Mouse (Mus musculus): ENCODE measurements around the gene Smox.

Gene Smox

GRCm38 (mm10) chr2:131550906-131551305 lies 59.6 kb downstream of the Smox start:
- in situ Hi-C loops (cut with MseI, MboI), result loop anchor here (10.0 to 25.0 kb wide), 2 partner anchors 386 to 394 kb away; no protein-coding TSS in a partner anchor

DNA sequence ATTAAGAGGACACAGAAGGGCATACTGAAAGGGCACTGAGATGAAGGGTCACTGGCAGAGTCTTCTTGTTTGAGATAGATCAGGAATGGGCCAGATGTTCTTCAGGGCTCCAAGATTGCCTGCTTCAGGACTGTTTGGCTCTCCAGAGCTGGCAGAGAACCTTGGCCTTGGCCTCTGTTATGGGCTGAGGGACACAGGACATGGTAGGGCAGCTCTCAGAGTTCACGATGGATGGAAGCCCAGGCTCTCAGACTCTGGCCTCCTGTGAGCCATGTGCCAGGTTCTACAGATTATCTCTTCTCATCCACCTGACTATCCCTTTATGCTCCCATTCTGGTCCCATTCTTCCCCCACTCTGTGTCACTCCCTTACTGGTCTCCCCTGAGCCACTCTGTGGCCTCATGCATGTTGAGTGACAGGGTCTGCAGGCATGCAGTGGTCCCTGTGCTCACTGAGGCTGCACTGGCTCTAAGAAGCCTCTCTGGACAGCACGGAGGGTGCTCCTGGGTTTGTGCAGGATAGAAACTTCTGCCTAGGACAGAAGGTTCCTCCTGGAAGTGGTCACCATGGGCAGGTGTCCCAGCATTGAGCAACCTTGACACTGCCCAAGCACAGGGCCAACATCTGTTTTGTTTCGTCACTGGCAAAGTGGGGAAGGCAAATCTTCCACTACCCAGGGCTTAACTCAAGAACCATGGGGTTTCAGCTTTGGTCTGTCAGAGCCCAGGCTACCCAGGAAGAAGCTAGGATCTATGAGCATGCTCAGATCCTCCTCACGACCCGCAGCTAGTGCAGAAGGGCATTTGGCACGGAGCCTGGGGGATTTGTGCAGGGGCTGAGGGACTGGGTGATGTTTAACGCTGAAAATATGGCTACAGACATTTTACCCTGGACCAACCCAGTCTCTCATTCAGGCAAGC lies 60.7 kb downstream of the Smox start:
- in situ Hi-C loops (cut with MseI, MboI), result loop anchor here (10.0 to 25.0 kb wide), 2 partner anchors 385 to 393 kb away; no protein-coding TSS in a partner anchor

- in situ Hi-C loops (cut with MseI, MboI), result loop anchor here (10.0 to 25.0 kb wide), 2 partner anchors 384 to 392 kb away; no protein-coding TSS in a partner anchor
These were observed 61.6 kb downstream of the Smox start for GRCm38 (mm10) chr2:131552736-131553400.

DNA sequence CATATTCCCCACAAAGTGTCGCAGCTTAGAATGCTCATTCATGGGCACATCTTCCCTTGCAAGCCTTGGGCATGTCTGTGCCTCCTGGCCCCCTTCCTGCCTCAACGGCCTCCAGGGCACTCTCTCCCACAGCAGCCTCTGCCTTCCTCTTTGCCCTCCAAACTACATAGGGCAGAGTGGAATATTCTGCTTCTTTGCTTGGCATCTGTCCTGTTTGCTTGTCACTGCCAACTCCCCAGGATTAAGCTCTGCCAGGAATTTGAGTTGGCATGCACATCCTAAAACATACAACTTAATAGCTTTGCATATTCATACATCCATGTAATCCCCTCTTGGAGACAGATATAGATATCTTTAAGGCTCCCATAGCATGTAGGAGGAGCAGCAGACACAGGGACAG lies 66.6 kb downstream of the Smox start:
- in situ Hi-C loops (cut with MseI, MboI), result loop anchor here (10.0 to 25.0 kb wide), 2 partner anchors 379 to 387 kb away; no protein-coding TSS in a partner anchor

- in situ Hi-C loops (cut with MseI, MboI), result loop anchor here in 1 of 2 experiments (5.0 to 25.0 kb wide), 2 partner anchors 252 to 377 kb away; no protein-coding TSS in a partner anchor
These were observed 69.1 kb downstream of the Smox start for GRCm38 (mm10) chr2:131560205-131560919.

DNA sequence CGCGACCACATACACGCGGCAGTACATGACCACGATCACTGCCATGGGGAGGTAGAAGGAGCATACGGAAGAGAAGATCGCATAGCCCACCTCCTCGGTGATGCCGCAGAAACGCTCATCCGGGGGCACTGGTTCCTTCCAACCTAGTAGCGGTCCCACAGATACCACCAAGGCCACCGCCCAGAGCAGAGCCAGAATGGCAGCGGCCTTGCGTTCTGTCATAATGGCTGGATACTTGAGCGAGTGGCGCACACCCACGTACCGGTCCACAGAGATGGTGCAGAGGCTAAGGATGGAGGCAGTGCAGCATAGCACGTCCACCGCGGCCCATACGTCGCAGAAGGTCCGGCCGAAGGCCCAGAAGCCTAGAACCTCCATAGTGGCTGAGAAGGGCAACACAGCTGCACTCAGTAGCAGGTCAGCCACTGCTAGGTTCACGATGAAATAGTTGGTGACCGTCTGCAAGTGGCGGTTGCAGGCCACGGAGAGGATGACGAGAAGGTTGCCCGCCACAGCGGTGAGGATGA lies 70.1 kb downstream of the Smox start:
- in situ Hi-C loops (cut with MseI, MboI), result loop anchor here in 1 of 2 experiments (5.0 to 25.0 kb wide), 2 partner anchors 251 to 376 kb away; no protein-coding TSS in a partner anchor

DNA sequence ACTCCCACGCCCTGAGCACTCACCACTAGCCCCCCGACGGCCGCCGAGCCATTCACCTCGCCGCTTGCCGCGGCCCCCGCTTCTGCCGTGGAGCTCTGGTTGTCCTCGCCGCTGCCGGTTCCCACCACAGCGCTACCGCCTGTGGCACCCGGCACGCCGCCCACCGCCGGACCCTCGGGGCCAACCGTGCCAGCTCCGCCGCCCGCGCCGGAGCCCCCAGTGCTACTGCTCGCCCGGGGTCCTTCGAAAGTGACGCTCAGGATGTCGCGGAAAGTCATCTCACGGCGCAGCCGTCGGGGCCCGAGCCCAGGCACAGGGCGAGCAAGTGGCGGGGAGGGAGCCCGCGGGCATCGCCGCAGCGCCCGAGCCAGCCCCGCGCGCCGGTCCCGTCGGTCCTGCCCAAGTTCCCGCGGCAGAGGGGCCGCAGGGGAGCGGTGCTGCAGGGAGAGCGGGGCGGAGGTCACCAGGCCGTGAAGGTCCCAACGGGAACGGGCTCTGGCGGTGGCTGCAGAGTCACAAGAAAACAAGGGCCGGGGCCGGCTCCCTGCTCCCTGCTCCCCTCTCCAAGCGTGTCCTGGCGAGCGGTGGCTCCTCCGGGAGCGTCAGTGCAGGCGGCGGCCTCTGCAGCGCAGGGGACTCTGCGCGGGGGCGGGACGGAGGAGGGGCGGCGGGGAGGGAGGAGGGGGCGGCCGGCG lies 70.7 kb downstream of the Smox start, which contains the start of gene Adra1d:
Gene Adra1d (minus strand): TSS at position 393 of the 695 bp plus-strand sequence.
- in situ Hi-C loops (cut with MseI, MboI), result loop anchor here in 1 of 2 experiments (5.0 to 25.0 kb wide), 2 partner anchors 250 to 375 kb away; no protein-coding TSS in a partner anchor

DNA sequence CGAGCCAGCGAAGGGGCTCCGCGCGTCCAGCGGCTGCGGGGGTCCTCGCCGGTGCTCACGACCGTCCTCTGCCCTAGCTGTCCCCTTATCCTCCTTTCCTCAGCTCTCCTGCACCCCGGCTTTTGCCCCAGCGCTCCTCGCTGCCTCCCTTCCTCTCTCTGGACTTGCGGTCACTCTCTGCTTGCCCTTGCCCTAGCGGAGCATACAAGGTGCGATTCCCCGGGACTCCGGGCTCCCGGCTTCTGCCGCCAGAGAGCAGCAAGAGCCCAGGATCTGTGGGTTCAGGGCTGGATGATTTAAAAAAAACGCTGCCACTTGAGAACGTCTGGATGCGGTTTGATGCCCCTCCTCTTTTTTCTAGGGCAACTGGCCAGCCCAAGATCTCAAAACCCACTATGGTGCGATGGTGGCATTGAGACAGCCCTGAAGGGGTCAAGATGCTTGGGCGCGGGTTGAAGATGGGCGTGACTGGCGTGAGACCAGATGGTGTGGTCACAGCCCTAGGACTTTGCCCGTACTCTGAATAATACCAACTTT lies 71.4 kb downstream of the Smox start:
- in situ Hi-C loops (cut with MseI, MboI), result loop anchor here in 1 of 2 experiments (5.0 to 25.0 kb wide), 2 partner anchors 250 to 375 kb away; no protein-coding TSS in a partner anchor
